Mouse (Mus musculus) adrenal gland, postnatal 14 days (tissue): ENCODE results near the gene Pkd1l3. TPM values are rescaled to one million over a fixed set of nuclear protein-coding genes. Genes with fewer than 3 reads are reported as not detected.
A peak's percentile ranks its signal among the peaks of the same experiment; 100 is the strongest.

Experiments
- DNase-seq: peaks from one replicate; pipeline ENCODE4 v3.0.0; 2021; ENCODE audit warnings: mixed read lengths
- total RNA-seq: library from RNA; stranded (reverse); gene quantifications from 2 replicates; pipeline ENCODE4 v1.2.3, GENCODE M21; 2021

Gene Pkd1l3
- total RNA-seq, 1 experiment from 2014 or later, result 0.11 TPM

GRCm38 (mm10) chr8:109704565-109705319, 90.4 kb downstream of the Pkd1l3 start:
- no peak for DNase-seq

GRCm38 (mm10) chr8:109705320-109706075, 91.2 kb downstream of the Pkd1l3 start, which contains the start of gene Zfp821:
Zfp821 (plus strand) TSS chr8:109705546.
- DNase-seq, result peak; percentile 96

- DNase-seq, result peak; percentile 20
These were observed 92.0 kb downstream of the Pkd1l3 start for GRCm38 (mm10) chr8:109706076-109706873.

- DNase-seq, result peak; percentile 87
These were observed 92.5 kb downstream of the Pkd1l3 start for GRCm38 (mm10) chr8:109706874-109707237.

GRCm38 (mm10) chr8:109707921-109708320, 93.6 kb downstream of the Pkd1l3 start:
- no peak for DNase-seq

GRCm38 (mm10) chr8:109712521-109712920, 98.2 kb downstream of the Pkd1l3 start:
- no peak for DNase-seq

GRCm38 (mm10) chr8:109714961-109715360, 100.6 kb downstream of the Pkd1l3 start:
- no peak for DNase-seq

Other genes with a start within 250 kb of the Pkd1l3 start
- not detected in 2 replicates for gene Pmfbp1, start 120.5 kb upstream of the Pkd1l3 start, total RNA-seq
- gene Dhx38, start 48.7 kb upstream of the Pkd1l3 start, total RNA-seq, result 24.9 and 27.2 TPM in 2 replicates
- gene Txnl4b, start 48.6 kb upstream of the Pkd1l3 start, total RNA-seq, result 10.9 and 11.0 TPM in 2 replicates
- 115 and 578 TPM in 2 replicates for gene Hp, start 35.3 kb upstream of the Pkd1l3 start, total RNA-seq
- gene Dhodh, start 5.8 kb upstream of the Pkd1l3 start, total RNA-seq, result 22.7 and 23.9 TPM in 2 replicates
- 75.4 and 85.1 TPM in 2 replicates for gene Ist1, start 78.7 kb downstream of the Pkd1l3 start, total RNA-seq
- 10.9 and 13.4 TPM in 2 replicates for gene Zfp821, start 91.0 kb downstream of the Pkd1l3 start, total RNA-seq
- gene Atxn1l, start 123.2 kb downstream of the Pkd1l3 start, total RNA-seq, result 41.2 and 47.6 TPM in 2 replicates
- gene Ap1g1, start 164.0 kb downstream of the Pkd1l3 start, total RNA-seq, result 80.0 and 81.2 TPM in 2 replicates